Mouse (Mus musculus) lung, postnatal 0 days (tissue): ENCODE results near the gene Serpinb9g. TPM values are rescaled to one million over a fixed set of nuclear protein-coding genes. Genes with fewer than 3 reads are reported as not detected.
"Not testable (repeated sequence)": the region's sequence is repeated elsewhere in the genome, so short reads cannot be mapped to it uniquely, and the experiment has no call there.

Source experiments
- ATAC-seq: fragments of 200-750 bp; cut with Nextera tagmentation; 2 replicates; pipeline ENCODE4 v1.8.0; 2017; ENCODE audit warnings: moderate library complexity
- DNase-seq: peaks from one replicate; pipeline ENCODE4 v3.0.0-alpha.2; 2016; ENCODE audit warnings: low spot score
- H3K27ac ChIP-seq: fragments of 300-500 bp; sonication (generic); 2 replicates; pipeline ENCODE4 v1.5.1; 2014; ENCODE audit warnings: antibody characterized with exemption, mild to moderate bottlenecking, low read length, mixed read lengths
- H3K27me3 ChIP-seq: fragments of 300-500 bp; sonication (generic); replicated peaks from 2 replicates; pipeline ENCODE4 v1.6.1; 2014; ENCODE audit warnings: low read length, mixed read lengths; ENCODE audit not compliant: insufficient read depth
- H3K36me3 ChIP-seq: fragments of 300-500 bp; sonication (generic); 2 replicates; pipeline ENCODE4 v1.6.1; 2014; ENCODE audit warnings: low read length, mixed read lengths; ENCODE audit not compliant: insufficient read depth
- H3K4me1 ChIP-seq: fragments of 300-500 bp; sonication (generic); 2 replicates; pipeline ENCODE4 v1.6.1; 2014; ENCODE audit warnings: antibody characterized with exemption, low read depth, low read length, mixed read lengths; ENCODE audit not compliant: insufficient read depth
- H3K4me2 ChIP-seq: fragments of 300-500 bp; sonication (generic); replicated peaks from 2 replicates; pipeline ENCODE4 v1.6.1; 2014; ENCODE audit warnings: low read depth, mild to moderate bottlenecking, low read length, moderate library complexity, mixed read lengths
- H3K4me3 ChIP-seq: fragments of 300-500 bp; sonication (generic); 2 replicates; pipeline ENCODE4 v1.5.1; 2014; ENCODE audit warnings: low read depth, low read length
- H3K9ac ChIP-seq: fragments of 300-500 bp; sonication (generic); replicated peaks from 2 replicates; pipeline ENCODE4 v1.6.1; 2014; ENCODE audit warnings: low read depth, mild to moderate bottlenecking
- H3K9me3 ChIP-seq: fragments of 300-500 bp; sonication (generic); 2 replicates; pipeline ENCODE4 v1.6.1; 2016; ENCODE audit warnings: low read length, mixed read lengths
- CTCF ChIP-seq: IDR thresholded peaks from 2 replicates; pipeline ENCODE4 v1.5.1; 2016; ENCODE audit warnings: antibody characterized with exemption, mild to moderate bottlenecking
- EP300 ChIP-seq: IDR thresholded peaks from 2 replicates; pipeline ENCODE4 v1.6.1; 2016; ENCODE audit warnings: antibody characterized with exemption, mild to moderate bottlenecking, control low read depth
- WGBS: fragments of 180-500 bp; shearing (Covaris S2); extraction: QIAGEN DNeasy Blood & Tissue Kit; methylation state at CpG from one replicate; pipeline ENCODE4 v1.1.7; 2014; 5-methylcytosine and 5-hydroxymethylcytosine counted together
- polyA plus RNA-seq: library from polyadenylated mRNA; unstranded; fragments of >200 nt; fragmentation: Nextera tagmentation; extraction: Ambion mirVana; gene quantifications from 2 replicates; pipeline ENCODE4 v1.2.1, GENCODE M21; 2015

The Serpinb9g gene
- not detected in 2 replicates for polyA plus RNA-seq

- not testable (repeated sequence) for H3K36me3 ChIP-seq, DNase-seq, H3K4me1 ChIP-seq, H3K27me3 ChIP-seq, H3K4me3 ChIP-seq, H3K9ac ChIP-seq, H3K4me2 ChIP-seq, H3K27ac ChIP-seq, ATAC-seq, H3K9me3 ChIP-seq
- WGBS = 82% methylated on average over 4 of the region's 4 CpGs
These were observed at the start of gene Serpinb9g for GRCm38 (mm10) chr13:33484490-33484889. Serpinb9g (plus strand) TSS chr13:33484790.

DNA sequence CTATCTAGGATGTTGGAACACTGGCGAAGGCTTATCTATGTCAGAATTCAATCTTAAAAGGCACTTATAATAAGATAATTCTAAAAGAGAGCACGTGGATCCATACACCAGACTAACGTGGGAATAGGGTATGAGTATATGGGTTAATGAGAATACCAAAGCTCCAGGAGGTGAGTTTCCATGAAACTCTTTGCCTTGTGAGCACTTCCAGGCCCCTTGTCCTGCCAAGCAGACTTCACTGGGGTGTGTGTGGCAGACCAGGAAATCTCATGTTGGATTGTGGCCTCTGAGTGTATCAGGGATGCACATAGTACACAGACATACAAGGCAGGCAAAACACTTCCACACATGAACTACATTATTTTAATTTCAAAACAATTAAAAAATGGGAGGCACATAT lies 718 bp upstream of the Serpinb9g start:
- H3K9me3 ChIP-seq, H3K36me3 ChIP-seq, H3K4me3 ChIP-seq, DNase-seq, H3K27me3 ChIP-seq, H3K4me2 ChIP-seq, H3K4me1 ChIP-seq, H3K27ac ChIP-seq, ATAC-seq, H3K9ac ChIP-seq: not testable (repeated sequence)
- WGBS = 74% methylated on average over 3 of the region's 3 CpGs

DNA sequence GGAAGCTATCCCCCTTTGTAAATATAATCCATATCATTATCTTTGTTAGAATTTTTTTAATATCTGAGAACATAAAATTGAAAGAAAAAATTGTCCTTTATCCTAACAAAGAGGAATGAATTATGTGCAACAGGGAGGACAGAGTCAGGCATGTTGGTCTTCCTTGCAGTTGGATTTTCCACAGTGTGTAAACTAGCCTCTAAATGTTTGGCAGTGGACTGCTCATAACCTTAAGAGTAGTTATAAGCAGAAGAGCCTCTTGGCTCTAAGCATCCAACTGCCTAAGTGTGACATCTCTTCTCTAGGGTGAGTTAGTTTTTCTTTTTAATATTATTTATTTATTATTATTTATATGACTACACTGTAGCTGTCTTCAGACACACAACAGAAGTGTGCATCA lies 40.0 kb downstream of the Serpinb9g start:
- no peaks in the 10 kb centered on the region for H3K9me3 ChIP-seq
- H3K4me3 ChIP-seq = no peak overlapping the region
- no peak overlapping the region for H3K9ac ChIP-seq
- H3K4me1 ChIP-seq = no peaks in the 10 kb centered on the region
- H3K4me2 ChIP-seq = no peak overlapping the region
- H3K27ac ChIP-seq = no peak overlapping the region
- TF ChIP-seq EP300 (no peak), CTCF (no peak)
- no peak for ATAC-seq
- DNase-seq = no peak
- H3K27me3 ChIP-seq = no peaks in the 10 kb centered on the region
- H3K36me3 ChIP-seq = no peaks in the 10 kb centered on the region

GRCm38 (mm10) chr13:33532814-33533213 lies 48.2 kb downstream of the Serpinb9g start:
- ATAC-seq (no peak), DNase-seq (no peak)
- no peak overlapping the region for H3K9ac ChIP-seq

More at GRCm38 (mm10) chr13:33532814-33533213, 48.2 kb downstream of the Serpinb9g start:
- TF ChIP-seq EP300 = no peak
- no peak for TF ChIP-seq CTCF
- Histone ChIP-seq H3K36me3 (no peaks in the 10 kb centered on the region), H3K4me3 (no peak overlapping the region), H3K4me1 (no peaks in the 10 kb centered on the region), H3K4me2 (no peak overlapping the region), H3K27ac (no peak overlapping the region), H3K27me3 (no peaks in the 10 kb centered on the region), H3K9me3 (no peaks in the 10 kb centered on the region)

Other genes starting within 250 kb of the Serpinb9g start
- not detected in 2 replicates for gene Serpinb9e, start 235.2 kb upstream of the Serpinb9g start, polyA plus RNA-seq
- gene Serpinb9f, start 160.7 kb upstream of the Serpinb9g start, polyA plus RNA-seq = not detected in 2 replicates
- not detected in 2 replicates for gene Gm11397, start 89.0 kb upstream of the Serpinb9g start, polyA plus RNA-seq
- gene Serpinb6d, start 176.6 kb downstream of the Serpinb9g start, polyA plus RNA-seq = not detected in 2 replicates